Mouse (Mus musculus) cerebellum, adult (tissue): ENCODE results near the gene Synpo2.

ENCODE experiments used
- ATAC-seq: cut with Nextera tagmentation; 2 replicates; pipeline ENCODE4 v1.9.2; 2017; ENCODE audit warnings: mild to moderate bottlenecking, moderate library complexity, mixed read lengths; ENCODE audit not compliant: insufficient number of reproducible peaks, low FRiP score, low TSS enrichment

Gene Synpo2

DNA sequence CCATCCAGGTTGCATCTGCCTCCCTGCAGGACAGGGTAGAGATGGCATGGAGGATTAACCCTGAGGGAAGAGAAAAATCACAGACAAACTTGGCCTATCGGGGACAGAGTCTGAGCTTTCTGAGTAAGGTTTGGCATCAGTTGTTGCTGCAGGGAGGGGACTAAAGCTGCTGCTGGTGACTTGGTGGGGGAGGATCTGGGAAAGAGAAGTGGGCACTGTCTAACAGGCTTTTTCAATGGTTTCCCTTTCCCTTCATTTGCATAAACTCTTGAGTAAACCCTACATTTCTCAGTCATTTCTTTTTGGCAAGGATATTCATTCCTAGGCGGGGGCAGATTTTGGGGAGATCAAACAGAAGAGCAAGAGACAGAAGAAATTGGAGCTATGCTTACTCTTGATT lies 174.0 kb downstream of the Synpo2 start:
- no peak for ATAC-seq

DNA sequence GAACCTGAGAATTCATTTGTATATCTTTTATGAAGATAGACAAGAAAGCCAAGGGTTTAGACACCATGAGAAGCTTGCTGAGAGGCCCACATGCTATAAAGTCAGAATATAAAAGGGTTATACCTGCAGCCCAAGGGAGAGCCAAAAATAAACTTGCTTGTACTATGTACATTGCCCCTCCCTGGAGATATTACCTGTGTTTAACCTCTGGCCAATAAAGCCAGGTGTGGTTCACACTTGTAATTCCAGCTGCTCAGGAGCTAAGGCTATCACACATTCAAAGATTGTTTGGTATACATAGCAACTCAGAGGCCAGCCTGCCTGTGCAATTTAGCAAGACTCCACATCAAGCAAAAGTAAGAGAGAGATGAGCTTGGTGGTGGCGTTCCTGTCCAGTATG lies 177.1 kb downstream of the Synpo2 start:
- ATAC-seq = no peak

DNA sequence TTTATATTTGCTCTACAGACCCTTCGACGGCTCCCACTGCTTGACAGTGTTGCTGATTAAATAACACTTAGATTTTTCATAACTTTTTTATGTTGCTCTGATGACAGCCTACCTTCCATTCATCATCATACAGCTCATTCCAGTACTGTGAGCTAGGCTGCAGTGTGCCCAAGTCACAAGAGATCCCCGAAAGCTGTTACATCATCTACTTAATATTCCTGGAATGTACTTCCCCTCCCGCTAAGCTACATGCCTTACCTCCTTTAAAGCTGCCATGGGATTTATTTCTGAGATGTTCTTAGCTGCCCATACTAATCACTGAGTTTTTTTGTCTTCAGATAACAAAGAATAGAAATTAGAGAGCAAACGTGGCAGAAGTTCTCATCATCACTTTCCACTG lies 181.8 kb downstream of the Synpo2 start:
- ATAC-seq = no peak

DNA sequence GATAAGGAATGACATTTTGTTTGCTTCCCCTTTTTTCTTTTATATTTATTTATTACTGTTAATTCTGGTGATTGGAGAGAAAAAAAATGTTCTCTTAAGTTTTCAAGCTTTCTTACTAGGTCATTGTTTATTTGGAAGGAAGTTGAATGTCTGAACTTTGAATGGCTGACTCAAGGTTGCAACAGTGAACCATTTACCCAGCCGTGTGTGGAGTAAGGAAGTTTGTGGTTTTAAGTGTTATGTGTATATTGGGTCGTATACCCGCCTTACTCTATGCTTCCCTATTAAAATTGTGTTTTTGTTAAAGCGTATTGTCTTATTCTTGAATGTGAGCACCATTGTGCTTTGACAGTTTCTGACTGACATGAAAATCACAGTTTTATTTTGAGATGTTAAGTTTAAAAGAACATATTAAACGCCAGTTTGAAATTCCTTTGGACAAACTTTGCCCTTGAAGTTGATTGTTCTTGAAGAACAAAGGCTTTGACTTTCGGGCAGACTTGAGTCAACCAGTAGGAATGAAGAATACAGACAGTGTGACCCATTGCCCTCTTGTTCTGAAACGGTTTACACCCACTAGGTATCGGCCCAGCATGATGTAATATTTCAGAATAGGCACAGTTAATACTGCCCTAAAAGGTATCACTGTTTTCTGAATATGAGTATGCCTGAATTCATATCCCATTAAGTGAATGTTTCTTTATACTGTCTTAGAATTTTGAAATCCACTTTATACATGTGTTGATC lies 182.6 kb downstream of the Synpo2 start:
- no peak for ATAC-seq

DNA sequence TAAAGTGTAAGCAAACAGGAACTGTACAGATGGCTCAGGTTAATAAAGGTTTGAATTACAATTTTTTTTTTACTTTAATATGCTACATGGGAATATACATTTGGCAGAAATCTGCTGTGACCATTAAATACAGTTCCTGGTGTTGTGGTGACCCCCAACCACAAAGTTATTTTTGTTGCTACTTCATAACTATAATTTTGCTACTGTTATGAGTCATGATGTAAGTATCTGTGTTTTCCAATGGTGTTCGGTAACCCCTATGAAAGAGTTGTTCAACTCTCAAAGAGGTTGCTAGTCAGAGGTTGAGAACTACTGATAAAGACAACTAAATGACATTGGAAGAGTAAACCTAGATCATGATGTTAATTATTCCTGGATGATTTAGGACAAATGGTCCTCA lies 193.6 kb downstream of the Synpo2 start:
- ATAC-seq = no peak

DNA sequence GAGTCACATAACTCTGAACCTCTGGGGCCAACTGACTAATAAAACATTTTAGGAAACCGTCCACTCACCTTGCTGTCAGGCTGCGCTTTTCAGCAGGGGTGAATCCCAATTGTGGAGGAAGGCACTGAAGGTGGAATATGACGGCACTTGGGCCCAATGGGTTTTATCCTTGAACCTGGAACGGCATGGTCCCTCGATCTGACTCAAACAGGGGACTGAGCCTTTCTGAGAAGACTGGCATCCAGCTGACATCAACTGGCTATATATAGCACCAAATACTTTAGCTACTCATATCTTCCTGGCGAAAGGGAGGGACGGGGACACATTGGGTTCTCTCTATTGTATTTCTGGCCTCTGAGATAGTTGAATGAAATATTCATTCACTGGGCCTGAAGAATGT lies 201.2 kb downstream of the Synpo2 start, which contains the start of gene Myoz2:
Gene Myoz2, minus strand, starts transcription at position 264 of the 400 bp plus-strand sequence.
- no peak for ATAC-seq

DNA sequence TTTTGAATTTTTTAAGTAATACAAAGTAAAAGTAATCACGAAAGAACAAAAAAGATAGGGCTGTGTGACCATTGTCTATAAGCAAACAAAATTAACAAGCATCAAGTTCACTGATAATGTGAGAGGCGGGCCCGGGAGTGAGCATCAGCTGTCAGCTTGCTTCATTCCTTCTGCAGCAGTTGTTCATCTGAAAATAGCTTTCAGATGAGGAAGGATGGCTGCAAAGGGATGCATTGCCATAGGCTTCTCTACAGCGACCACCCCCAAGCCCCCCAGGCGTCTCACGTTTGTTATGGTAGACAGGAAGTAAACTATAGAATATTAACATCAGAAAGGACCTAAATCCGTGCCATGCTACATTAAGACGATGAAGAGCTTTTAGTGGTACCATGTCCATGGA lies 202.1 kb downstream of the Synpo2 start:
- no peak for ATAC-seq
